Mouse (Mus musculus) ovary, postnatal 14 days (tissue): ENCODE measurements at regions not wholly inside any gene's neighbourhood (a gene's known extent, or its start where the extent isn't known, plus 50 kb on each side); places are given as distances from the start of the nearest gene placed in this dataset.

Experiments
- DNase-seq: peaks from one replicate; pipeline ENCODE4 v3.0.0; 2022; ENCODE audit warnings: low spot score

DNA sequence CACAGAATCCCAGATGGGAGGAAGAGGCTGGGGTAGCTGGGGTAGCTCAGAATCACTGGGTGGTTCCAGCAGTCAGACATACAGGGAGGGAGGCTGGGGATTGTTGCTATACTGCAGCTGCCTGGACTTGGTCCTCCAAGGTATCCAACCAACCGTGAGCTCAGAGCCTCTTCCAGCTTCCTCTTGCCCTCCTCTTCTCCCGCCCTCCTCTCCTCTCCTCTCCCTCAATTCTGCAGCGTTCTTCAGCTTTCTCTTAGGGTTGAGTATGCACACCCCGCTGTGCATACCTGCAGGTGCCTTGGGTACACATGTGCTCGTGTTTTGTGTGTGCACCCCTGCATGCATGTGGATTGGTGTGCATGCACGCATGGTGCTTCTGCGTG lies 81.6 kb downstream of the Cstad start:
- no peak for DNase-seq

DNA sequence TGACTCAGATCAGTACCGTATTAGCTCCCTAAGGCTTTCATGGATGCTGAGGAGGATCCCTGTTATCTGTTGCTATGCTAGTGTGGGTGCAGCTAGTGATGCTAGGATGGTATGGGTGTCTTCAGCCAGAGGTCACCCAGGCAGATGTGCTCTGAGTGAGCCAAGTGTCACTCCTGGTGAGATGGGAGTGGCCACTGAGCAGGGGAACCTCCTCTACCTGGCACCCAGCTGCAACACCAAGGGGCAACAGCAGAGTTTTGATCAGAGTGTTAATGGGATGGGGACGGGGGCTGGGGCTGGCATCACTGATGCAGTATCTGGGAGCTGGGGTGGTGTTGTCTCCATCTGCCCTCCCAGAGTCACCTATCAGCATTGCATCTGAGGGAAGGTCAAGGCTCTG lies 81.0 kb downstream of the Cstad start:
- DNase-seq: no peak

DNA sequence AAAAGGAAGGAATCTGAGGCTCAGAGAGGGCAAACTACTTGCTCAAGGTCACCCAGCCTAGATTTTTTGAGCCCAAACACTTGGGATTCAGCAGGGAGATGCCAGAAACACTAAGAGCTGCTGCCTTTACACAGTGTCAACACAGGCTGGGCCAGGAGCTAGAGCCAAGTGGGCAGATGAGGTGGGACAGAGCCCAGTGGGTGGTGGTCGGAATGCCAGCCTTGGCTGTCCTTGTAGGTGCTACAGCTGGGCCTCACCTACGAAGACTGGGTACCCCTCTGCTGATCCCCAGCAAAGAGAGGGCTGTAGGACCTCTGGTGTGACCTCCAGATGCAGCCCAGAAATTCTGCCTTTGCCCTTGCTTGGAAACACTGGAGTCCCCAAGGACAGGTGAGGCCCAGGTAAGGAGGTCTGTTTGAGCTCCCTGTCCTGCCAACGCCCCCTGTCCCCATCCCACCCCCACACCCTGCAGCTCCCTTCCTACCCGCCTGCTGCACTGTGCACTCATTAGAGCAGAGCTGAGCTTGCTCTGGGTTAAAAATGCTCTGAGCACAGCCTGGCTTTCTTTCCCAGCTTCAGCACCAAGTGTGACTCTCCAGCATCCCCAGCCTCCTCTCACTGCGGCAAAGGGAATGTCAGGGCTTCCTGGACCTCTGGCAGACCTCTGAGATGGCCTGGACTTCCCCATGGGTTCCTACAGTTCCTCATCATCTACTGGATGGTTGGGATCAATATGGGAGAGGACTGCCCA lies 76.2 kb downstream of the Cstad start:
- no peak for DNase-seq

- no peak for DNase-seq
Observed at GRCm38 (mm10) chr2:30667468-30667867, 72.6 kb downstream of the Cstad start.

DNA sequence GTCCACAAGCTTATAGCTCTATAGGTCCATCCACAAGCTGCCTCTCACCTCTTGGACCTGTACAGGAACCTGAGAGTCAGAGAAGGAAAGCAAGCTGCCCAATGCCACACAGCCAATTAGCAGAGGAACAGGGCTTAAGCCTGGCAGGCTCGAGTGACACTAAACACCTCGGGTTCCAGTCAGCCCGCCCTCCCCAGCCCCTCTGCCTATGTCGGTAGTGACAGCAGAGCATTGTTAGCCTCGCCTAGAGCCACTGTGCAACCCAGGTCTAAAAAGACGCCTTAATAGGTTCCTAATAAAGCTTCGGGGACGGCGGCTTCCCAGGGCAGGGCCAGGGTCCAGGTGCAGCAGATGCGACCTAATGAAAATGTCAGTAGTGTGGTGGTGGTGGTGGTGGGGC lies 66.3 kb downstream of the Cstad start:
- DNase-seq: no peak

DNA sequence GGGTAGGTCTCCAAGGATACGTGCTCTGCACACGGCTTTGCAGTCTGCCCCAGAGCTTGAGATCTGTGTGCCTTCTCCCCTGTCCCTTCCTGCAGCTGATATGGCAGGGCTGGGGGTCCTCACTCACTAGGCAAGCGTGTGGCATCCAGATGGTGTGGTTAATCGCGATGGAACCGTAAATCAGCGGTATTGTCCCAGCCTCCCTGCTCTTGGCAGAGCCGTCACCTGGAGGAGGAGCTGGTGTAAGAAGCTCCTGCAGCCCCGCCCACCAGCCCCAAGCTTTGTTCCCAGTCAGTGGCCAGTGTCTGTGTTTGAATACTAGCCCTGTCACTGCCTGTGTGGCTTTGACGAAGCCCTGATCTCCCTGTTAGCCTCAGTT lies 65.8 kb downstream of the Cstad start:
- DNase-seq: no peak

- DNase-seq: no peak
Observed at GRCm38 (mm10) chr2:30659836-30660612, 65.2 kb downstream of the Cstad start.

DNA sequence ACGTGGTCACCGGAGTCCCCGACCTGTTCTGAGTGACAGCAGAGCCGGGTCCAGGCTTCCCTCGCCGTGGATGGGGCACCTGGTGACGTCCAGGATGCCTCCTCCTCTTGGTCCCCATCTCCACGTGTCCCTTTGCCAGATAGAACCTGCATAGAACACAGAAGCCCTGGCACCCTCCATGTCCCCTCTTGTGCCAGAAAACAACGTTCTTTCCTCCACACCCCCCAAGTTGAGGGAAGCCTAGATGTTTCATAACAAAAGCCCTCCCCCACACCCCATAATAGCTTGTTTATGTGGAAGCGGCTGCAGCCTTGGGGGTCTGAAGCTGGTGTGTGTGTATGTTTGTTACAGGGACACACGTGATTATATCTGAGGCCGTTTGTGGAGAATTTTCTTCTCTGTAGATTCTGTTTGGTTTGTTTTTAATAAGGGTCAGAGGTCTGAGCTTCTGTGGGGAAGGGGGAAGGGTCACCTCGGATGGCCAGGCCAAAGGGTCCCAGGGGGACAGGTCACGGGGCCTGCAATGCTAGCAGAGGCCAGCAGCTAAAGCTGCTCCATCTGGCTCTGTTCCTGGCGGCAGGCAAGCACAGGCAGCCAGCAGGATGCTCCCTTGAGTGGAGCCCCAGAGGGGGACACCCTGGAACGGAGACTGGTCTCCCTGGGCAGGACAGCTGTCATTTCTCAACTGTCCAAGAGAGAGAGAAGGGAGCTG lies 64.2 kb downstream of the Cstad start:
- DNase-seq: peak; percentile 74
